Mouse (Mus musculus) embryo, embryonic 10.5 days (tissue): ENCODE results near the gene Creb1.
"Not testable (repeated sequence)": the region's sequence is repeated elsewhere in the genome, so short reads cannot be mapped to it uniquely, and the experiment has no call there.

Experiments
- DNase-seq: peaks from one replicate; pipeline ENCODE4 v3.0.0-alpha.2; 2015; ENCODE audit warnings: low spot score

Creb1 gene

GRCm38 (mm10) chr1:64618226-64618625, 85.8 kb downstream of the Creb1 start:
- no peak for DNase-seq

- no peak for DNase-seq
Observed at GRCm38 (mm10) chr1:64621116-64621515, 88.7 kb downstream of the Creb1 start.

- peak; percentile 23 for DNase-seq
Observed at GRCm38 (mm10) chr1:64623558-64624435, 91.4 kb downstream of the Creb1 start.

DNA sequence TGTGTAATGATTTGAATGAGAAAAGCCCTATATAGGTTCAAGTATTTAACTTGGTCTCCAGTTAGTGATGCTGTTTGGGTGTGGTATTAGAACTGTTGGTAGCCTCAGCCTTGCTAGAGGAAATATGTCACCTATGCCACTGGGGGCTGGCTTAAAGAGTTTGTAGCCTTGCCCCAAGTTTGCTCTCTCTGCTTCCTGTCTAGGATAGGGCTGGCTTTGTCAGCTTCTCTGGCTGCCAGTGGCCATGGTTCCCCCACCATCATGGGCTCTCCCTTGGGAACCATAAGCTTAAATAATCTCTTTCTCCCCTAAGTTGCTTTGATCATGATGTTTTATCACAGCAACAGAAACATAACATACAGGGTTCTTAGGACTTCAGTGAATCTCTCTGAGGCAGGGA, 92.8 kb downstream of the Creb1 start:
- no peak for DNase-seq

GRCm38 (mm10) chr1:64631526-64631925, 99.1 kb downstream of the Creb1 start:
- no peak for DNase-seq

- DNase-seq, result no peak
Observed at GRCm38 (mm10) chr1:64633237-64633636, 100.8 kb downstream of the Creb1 start.

- no peak for DNase-seq
Observed at GRCm38 (mm10) chr1:64635624-64636023, 103.2 kb downstream of the Creb1 start.

GRCm38 (mm10) chr1:64639279-64639678, 106.8 kb downstream of the Creb1 start:
- no peak for DNase-seq

GRCm38 (mm10) chr1:64641069-64641468, 108.6 kb downstream of the Creb1 start:
- DNase-seq, result no peak

DNA sequence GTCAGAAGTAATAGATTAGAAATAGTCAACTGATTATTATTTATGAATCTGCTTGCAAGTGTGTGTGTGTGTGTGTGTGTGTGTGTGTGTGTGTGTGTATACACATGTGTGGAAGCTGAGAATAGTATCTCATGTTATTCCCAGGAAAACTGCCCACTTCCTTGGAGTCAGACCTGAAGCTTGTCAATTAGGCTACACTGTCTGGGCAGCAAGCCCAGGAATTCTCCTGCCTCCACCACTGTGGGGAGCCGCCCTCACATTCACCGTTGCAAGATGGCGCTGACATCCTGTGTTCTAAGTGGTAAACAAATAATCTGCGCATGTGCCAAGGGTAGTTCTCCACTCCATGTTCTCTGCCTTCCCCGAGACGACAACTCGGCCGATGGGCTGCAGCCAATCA, 110.1 kb downstream of the Creb1 start:
- DNase-seq, result not testable (repeated sequence)

GRCm38 (mm10) chr1:64644513-64644912, 112.1 kb downstream of the Creb1 start:
- DNase-seq, result no peak

- DNase-seq, result no peak
Observed at GRCm38 (mm10) chr1:64649362-64650124, 117.1 kb downstream of the Creb1 start.

DNA sequence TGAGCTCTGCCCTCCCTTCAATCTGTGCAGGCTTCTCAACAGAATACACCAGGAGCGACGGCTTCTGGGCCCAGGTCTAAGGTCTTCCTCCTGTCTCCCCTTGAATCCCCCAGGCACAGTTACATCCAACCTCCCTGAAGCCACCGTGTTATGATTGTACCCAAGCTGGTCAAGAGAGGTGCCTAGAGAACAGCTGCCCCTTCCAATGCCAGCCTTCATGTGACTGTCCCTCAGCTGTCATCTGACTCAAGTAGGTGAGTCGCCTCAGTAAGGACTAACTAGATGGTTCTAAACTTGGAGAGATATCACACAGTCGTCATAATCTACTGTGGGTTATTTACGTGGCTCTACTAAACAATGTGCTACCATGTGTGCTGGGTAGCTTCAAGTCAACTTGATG, 121.3 kb downstream of the Creb1 start:
- DNase-seq, result no peak
